Mouse (Mus musculus) stomach, postnatal 0 days (tissue): Measurements from ENCODE around the gene Dnaaf5.

Experiments
- CTCF ChIP-seq: IDR thresholded peaks from 2 replicates; pipeline ENCODE4 v1.5.1; 2016; ENCODE audit warnings: antibody characterized with exemption, low read depth, mild to moderate bottlenecking, moderate library complexity
- EP300 ChIP-seq: optimal IDR thresholded peaks from 2 replicates; pipeline ENCODE3; 2016; ENCODE audit warnings: antibody characterized with exemption

DNA sequence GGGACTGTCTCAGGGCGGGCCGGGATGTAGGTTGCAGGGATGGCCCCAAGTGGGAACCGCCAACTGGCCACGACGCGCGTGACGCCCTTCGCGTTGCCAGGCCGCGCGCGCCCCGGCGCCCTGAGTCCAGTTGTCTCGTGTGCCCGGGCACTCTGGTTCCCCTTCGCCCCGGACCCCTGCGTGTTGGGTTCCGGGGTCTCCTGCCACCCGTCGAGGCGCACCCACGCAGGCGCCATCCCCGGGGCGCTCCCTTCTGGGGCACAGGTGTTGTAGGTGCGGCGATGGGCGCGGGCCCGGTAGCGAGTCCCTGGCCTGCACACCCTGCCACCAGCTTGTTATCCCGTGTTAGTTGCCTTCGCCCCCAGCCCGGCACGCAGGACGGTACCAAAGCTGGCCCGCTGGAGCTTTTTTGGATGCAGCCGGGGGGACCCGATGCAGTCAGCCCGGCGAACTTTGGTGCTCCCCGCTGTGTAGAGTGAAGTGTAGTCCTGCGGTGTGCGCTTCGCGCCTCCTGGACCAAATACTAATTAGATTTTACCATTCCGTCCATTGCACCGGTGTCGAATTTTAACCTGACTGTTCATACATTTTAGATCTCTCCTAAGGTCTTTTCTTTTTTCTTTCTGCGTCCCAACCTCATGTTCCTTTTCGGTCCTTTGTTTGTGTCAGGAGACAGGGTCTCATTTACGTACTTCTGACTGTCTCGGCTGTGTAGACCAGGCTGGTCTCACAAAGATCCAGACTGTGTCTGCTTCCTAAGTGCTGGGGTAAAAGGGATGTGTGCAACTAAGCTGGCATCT is 50.9 kb downstream of the Dnaaf5 start:
- no peak for TF ChIP-seq CTCF
- TF ChIP-seq EP300, result no peak
